Mouse (Mus musculus) kidney, postnatal 36 days (tissue): ENCODE measurements around the gene Gm3488.
"Not testable (repeated sequence)": the region's sequence is repeated elsewhere in the genome, so short reads cannot be mapped to it uniquely, and the experiment has no call there.

Experiments
- DNase-seq, 2 experiments: peaks; one replicate each; pipeline ENCODE4 v3.0.0; 2021 to 2022; ENCODE audit warnings: mixed read lengths in 2 of 2

The Gm3488 gene

DNA sequence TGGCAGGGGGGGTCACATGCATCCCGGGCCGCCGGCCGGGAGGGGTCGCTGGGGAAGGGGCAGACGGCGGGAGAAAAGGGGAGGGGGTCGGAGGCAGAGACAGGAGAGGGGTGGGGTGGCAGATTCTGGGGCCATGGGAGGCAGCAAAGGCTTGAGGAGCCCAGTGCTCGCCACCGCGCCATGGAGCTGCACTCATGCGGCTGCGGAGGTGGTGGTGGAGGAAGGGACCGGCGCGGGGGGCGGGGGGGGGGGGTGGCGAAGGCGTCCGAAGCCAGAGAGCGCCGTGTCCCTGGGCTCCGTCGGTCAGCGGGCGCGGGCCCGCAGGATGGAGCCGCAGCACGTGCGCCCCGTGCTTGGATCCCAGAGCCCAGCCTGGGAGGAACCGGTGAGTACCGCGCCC lies at the start of gene Gm3488:
Gene Gm3488 (plus strand): TSS at position 301 of the 400 bp plus-strand sequence.
- not testable (repeated sequence) for DNase-seq

DNA sequence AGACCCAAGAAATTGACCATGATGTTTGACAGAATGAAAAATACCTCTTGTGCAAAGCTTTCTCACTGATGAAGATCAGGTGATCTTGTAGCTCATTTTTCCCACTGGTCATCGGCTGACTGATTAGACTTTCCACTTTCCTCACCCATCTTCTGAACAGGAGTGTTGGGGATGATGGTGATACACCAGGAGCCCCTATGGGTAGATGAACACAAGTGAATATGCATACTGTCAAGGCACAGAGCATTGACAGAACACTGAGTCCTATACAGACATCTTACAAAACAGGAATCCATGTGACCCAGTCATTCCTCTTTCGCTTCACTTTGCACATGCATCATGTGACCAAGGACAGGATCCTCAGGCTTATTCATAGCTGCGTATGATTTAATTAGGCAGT lies 46.1 kb upstream of the Gm3488 start, which contains the start of gene Gm3194:
Gene Gm3194 (minus strand): TSS at position 101 of the 400 bp plus-strand sequence.
- not testable (repeated sequence) for DNase-seq

DNA sequence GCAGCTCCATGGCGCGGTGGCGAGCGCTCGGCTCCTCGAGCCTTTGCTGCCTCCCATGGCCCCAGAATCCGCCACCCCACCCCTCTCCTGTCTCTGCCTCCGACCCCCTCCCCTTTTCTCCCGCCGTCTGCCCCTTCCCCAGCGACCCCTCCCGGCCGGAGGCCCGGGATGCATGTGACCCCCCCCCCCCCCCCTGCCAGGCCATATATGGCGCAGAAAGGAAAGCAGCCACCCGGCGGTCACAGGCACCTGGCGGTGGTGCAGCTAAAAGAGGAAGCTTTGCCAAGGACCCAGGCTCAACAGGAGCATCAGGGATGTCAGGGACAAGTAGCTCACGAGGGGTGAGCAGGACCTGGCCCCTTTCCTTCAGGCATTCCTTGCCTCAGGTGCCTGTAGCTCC lies 41.0 kb upstream of the Gm3488 start:
- not testable (repeated sequence) for DNase-seq

GRCm38 (mm10) chr14:5477730-5478129 lies 23.7 kb upstream of the Gm3488 start, which contains the start of gene Gm8246:
Gene Gm8246, minus strand, starts transcription at chr14:5477830.
- DNase-seq: not testable (repeated sequence)

DNA sequence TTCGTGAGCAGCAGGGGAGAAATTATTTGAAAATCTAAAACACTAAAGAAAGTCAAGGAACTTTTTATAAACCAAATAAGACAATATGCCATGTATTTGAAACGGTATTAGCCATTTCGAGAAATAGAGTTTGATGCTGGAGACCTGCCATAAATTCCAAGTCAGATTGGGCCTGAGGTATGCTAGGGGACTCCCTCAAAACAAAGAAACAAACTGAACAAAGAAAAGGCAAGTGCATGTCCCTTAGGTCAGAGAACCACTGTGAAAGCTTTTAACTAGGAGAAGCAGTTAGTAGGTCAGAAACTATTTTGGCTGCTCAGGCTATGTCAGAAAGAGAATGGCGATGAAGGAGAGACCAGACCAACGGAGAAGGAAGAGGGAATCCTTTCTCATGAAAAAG lies 17.6 kb upstream of the Gm3488 start, which contains the start of gene Gm3187:
Gene Gm3187 (plus strand): TSS at position 301 of the 400 bp plus-strand sequence.
- DNase-seq: not testable (repeated sequence)

GRCm38 (mm10) chr14:5538196-5538595 lies 36.7 kb downstream of the Gm3488 start, which contains the start of gene Gm3532:
Gene Gm3532, plus strand, starts transcription at chr14:5538496.
- DNase-seq: not testable (repeated sequence)
